ENCODE assay signal across 10 mouse cellular contexts in the genomic region with DNA sequence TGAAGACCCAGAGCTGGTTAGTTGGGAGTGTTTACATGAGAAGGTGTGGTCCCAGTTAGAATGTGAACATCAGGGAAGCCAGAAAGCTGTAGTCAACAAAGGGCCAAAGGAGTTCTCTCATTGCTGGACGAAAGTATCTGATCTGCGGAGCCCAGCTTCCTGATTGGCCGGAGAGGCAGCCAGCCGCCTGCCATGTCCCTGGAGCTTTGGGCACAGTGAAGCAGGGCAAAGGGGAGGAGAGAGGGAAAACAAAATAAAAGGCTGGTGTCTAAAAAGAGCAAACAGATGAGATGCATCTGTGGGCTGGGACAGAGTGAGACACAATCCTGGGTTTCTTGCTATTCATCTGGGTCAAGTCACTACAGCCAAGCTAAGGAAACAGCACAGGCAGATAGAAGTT. TPM values are rescaled to one million over a fixed set of nuclear protein-coding genes. Genes with fewer than 3 reads are reported as not detected.
DNase-seq lines count a peak whose midpoint lies in the region; ATAC-seq and TF ChIP-seq lines count a peak whose summit lies in the region.
"Had no signal": no experiment of that assay in that cellular context is flagged by ENCODE, and none has a peak within 500 bp of the region (broad histone marks: within the 10 kb centered on the region; RNA-seq: fewer than 3 reads in every experiment).

No protein-coding gene starts in this region.

- H3K27me3 ChIP-seq in liver, embryonic 11.5 days (replicated peaks; ENCODE audit: control insufficient read depth, insufficient read depth, low read length): no peaks in the 10 kb centered on the region
- H3K27me3 ChIP-seq in liver, embryonic 12.5 days (replicated peaks): no peaks in the 10 kb centered on the region
- no peaks in the 10 kb centered on the region for H3K27me3 ChIP-seq in lung, embryonic 16.5 days (ENCODE audit: control insufficient read depth, insufficient read depth, low read depth, low read length)
- H3K27me3 ChIP-seq: embryonic facial prominence, embryonic 15.5 days; heart, embryonic 15.5 days had no signal

- no peak overlapping the region for H3K4me2 ChIP-seq in liver, embryonic 11.5 days
- H3K4me2 ChIP-seq in liver, embryonic 12.5 days: no peak overlapping the region
- H3K4me2 ChIP-seq in lung, embryonic 16.5 days (ENCODE audit: low read depth, low read length): no peak overlapping the region
- H3K4me2 ChIP-seq: embryonic facial prominence, embryonic 15.5 days; heart, embryonic 15.5 days had no signal

- H3K9ac ChIP-seq in liver, embryonic 11.5 days (ENCODE audit: low read depth, low read length): no peak overlapping the region
- H3K9ac ChIP-seq in liver, embryonic 12.5 days: no peak overlapping the region
- H3K9ac ChIP-seq in lung, embryonic 16.5 days (ENCODE audit: low read length): no peak overlapping the region
- H3K9ac ChIP-seq: embryonic facial prominence, embryonic 15.5 days; heart, embryonic 15.5 days had no signal

- no peaks in the 10 kb centered on the region; the same call in 1 of the 2 replicates for H3K36me3 ChIP-seq in liver, embryonic 11.5 days (ENCODE audit: control insufficient read depth, insufficient read depth, low read length)
- peaks cover 11% of the 10 kb centered on the region; the same call in 1 of the 2 replicates for H3K36me3 ChIP-seq in liver, embryonic 12.5 days
- H3K36me3 ChIP-seq in lung, embryonic 16.5 days (ENCODE audit: control insufficient read depth, insufficient read depth, low read length): peaks cover 4% of the 10 kb centered on the region; the same call in 1 of the 2 replicates
- H3K36me3 ChIP-seq: heart, embryonic 15.5 days had no signal

- peak overlapping the region; percentile 4; the same call in 1 of the 2 replicates for H3K4me3 ChIP-seq in gastrocnemius, adult 2 months
- no peak overlapping the region for H3K4me3 ChIP-seq in liver, embryonic 11.5 days (ENCODE audit: low read depth, low read length)
- no peak overlapping the region for H3K4me3 ChIP-seq in liver, embryonic 12.5 days
- H3K4me3 ChIP-seq in cortical plate, adult 2 months (ENCODE audit: insufficient read depth, low read length): no peak overlapping the region
- no peak overlapping the region for H3K4me3 ChIP-seq in lung, embryonic 16.5 days (ENCODE audit: low read length)
- H3K4me3 ChIP-seq: embryonic facial prominence, embryonic 15.5 days; heart, embryonic 15.5 days had no signal

- H3K9me3 ChIP-seq in liver, embryonic 11.5 days (ENCODE audit: control insufficient read depth, low read length): no peaks in the 10 kb centered on the region
- no peaks in the 10 kb centered on the region for H3K9me3 ChIP-seq in liver, embryonic 12.5 days (replicated peaks)
- no peaks in the 10 kb centered on the region for H3K9me3 ChIP-seq in lung, embryonic 16.5 days (ENCODE audit: control insufficient read depth, low read length)
- H3K9me3 ChIP-seq: embryonic facial prominence, embryonic 15.5 days; heart, embryonic 15.5 days had no signal

- WGBS in liver, embryonic 11.5 days: 73% methylated on average over 4 of the region's 4 CpGs
- WGBS in liver, embryonic 12.5 days (ENCODE audit: insufficient replicate concordance): 65% methylated on average over 4 of the region's 4 CpGs
- WGBS in lung, embryonic 16.5 days: 53% methylated on average over 4 of the region's 4 CpGs

- ATAC-seq in liver, embryonic 11.5 days (replicated peaks; ENCODE audit: low FRiP score): 0 out of 2 replicates have a peak, but pooled peaks have one; percentile 19
- ATAC-seq in liver, embryonic 12.5 days: no peak; the same call in 1 of the 2 replicates
- ATAC-seq in lung, embryonic 16.5 days (ENCODE audit: low read depth): 0 out of 2 replicates have a peak, but pooled peaks have one; percentile 1

- TF ChIP-seq CTCF in gastrocnemius, adult 2 months (IDR thresholded peaks at IDR 0.05): no peak
- no peak for TF ChIP-seq CTCF in cortical plate, adult 2 months (IDR thresholded peaks at IDR 0.05; ENCODE audit: extremely low read depth, insufficient read depth, low read length)

- peak overlapping the region; percentile 78 for H3K27ac ChIP-seq in gastrocnemius, adult 2 months
- H3K27ac ChIP-seq in liver, embryonic 11.5 days (ENCODE audit: low read depth, low read length): no peak overlapping the region
- H3K27ac ChIP-seq in liver, embryonic 12.5 days: no peak overlapping the region
- peak overlapping the region; percentile 10; the same call in 1 of the 2 replicates for H3K27ac ChIP-seq in cortical plate, adult 2 months (ENCODE audit: insufficient read depth, low read length)
- no peak overlapping the region for H3K27ac ChIP-seq in lung, embryonic 16.5 days (ENCODE audit: low read length)
- H3K27ac ChIP-seq: heart, embryonic 15.5 days had no signal

- peaks cover 7% of the 10 kb centered on the region; the same call in 1 of the 2 replicates for H3K4me1 ChIP-seq in liver, embryonic 11.5 days (replicated peaks; ENCODE audit: control insufficient read depth, insufficient read depth, low read length)
- peaks cover 34% of the 10 kb centered on the region for H3K4me1 ChIP-seq in liver, embryonic 12.5 days
- peaks cover 11% of the 10 kb centered on the region for H3K4me1 ChIP-seq in cortical plate, adult 2 months (ENCODE audit: control insufficient read depth, insufficient read depth, low read length)
- H3K4me1 ChIP-seq in lung, embryonic 16.5 days (replicated peaks; ENCODE audit: control insufficient read depth, insufficient read depth, low read length): peaks cover 30% of the 10 kb centered on the region

- TF ChIP-seq POLR2A in cortical plate, adult 2 months (IDR thresholded peaks at IDR 0.05; ENCODE audit: extremely low read depth, insufficient read depth, low read length): no peak

- intact Hi-C loops in gastrocnemius, adult 2 months (cut with DNase I): loop anchor here (5.0 to 10.0 kb wide), 3 partner anchors 147 to 477 kb away; a partner anchor contains a TSS

- peak; percentile 52 for DNase-seq in gastrocnemius, adult 2 months
- no peak for DNase-seq in gastrocnemius, postnatal 25 days
- DNase-seq in liver, embryonic 11.5 days (ENCODE audit: low spot score): no peak
- no peak for DNase-seq in frontal cortex, postnatal 25 days (ENCODE audit: low spot score in 2 of 2)
- DNase-seq in MN1 (ENCODE audit: low spot score): no peak

RNA-seq across cellular contexts. Expression of a gene that starts 44.3 kb away (rescaled TPM):
- total RNA-seq in gastrocnemius, adult 2 months (2021): 1 to 10 TPM; 5.9 to 8.6 TPM
- total RNA-seq in gastrocnemius, postnatal 25 days (2021): 1 to 10 TPM; 4.8 to 9.4 TPM
- 16.3 and 17.5 TPM in 2 replicates for polyA plus RNA-seq in liver, embryonic 11.5 days (2014; fragmentation: Nextera tagmentation; extraction: Ambion mirVana)
- 9.8 and 10.1 TPM in 2 replicates for polyA plus RNA-seq in liver, embryonic 12.5 days (2016; fragmentation: Nextera tagmentation; extraction: Ambion mirVana)
- 8.3 and 9.0 TPM in 2 replicates for polyA plus RNA-seq in cortical plate, adult 2 months (2012; rRNA removed)
- 9.8 and 10.5 TPM in 2 replicates for polyA plus RNA-seq in lung, embryonic 16.5 days (2015; fragmentation: Nextera tagmentation; extraction: Ambion mirVana)

Comparison
In these comparisons a context has a peak if more than half of its experiments do, and no peak if none do; other contexts are left out.
1. H3K27ac ChIP-seq: peak in gastrocnemius, adult 2 months (single experiment) and cortical plate, adult 2 months (single experiment); none in liver, embryonic 11.5 days (single experiment), liver, embryonic 12.5 days (single experiment) and lung, embryonic 16.5 days (single experiment).